Mouse (Mus musculus) left cerebral cortex, adult 8-10 months (tissue): ENCODE results near the gene Bsg. TPM values are rescaled to one million over a fixed set of nuclear protein-coding genes. Genes with fewer than 3 reads are reported as not detected.
"Not testable (repeated sequence)": the region's sequence is repeated elsewhere in the genome, so short reads cannot be mapped to it uniquely, and the experiment has no call there.

Experiments used
- DNase-seq, 2 experiments: peaks; one replicate each; pipeline ENCODE4 v3.0.0; 2022; ENCODE audit warnings: low spot score in 2 of 2
- total RNA-seq, 4 experiments: library from RNA; stranded (reverse); gene quantifications; 2 replicates each; pipeline ENCODE4 v1.2.4; 2022

Bsg gene
- total RNA-seq, 4 experiments from 2014 or later, result 545 to 609 (median 570) TPM

- DNase-seq, result peak in 1 of 2 experiments; percentile 80
Measured at GRCm38 (mm10) chr10:79729357-79729965, 25.2 kb downstream of the Bsg start.

DNA sequence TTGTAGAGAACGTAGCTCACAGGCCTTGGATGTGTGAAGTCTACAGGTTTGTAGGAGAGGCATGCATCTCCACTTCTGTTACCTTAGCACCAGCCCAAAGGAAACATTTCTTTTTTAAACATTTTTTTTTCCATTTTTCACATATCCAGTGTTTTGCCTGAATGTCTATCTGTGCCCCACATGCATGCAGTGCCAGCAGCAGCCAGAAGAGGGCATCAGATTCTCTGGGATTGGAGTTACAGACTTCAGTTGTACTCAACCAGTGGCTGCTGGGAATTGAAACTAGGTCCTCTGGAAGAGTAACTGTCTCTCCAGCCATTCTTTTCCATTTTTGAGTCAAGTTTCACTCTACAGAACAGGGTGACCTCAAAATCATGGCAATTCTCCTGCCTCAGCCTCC lies 28.2 kb downstream of the Bsg start:
- DNase-seq, result no peak

GRCm38 (mm10) chr10:79733847-79734246 lies 29.6 kb downstream of the Bsg start:
- no peak for DNase-seq

GRCm38 (mm10) chr10:79735361-79735760 lies 31.1 kb downstream of the Bsg start:
- DNase-seq, result no peak

DNA sequence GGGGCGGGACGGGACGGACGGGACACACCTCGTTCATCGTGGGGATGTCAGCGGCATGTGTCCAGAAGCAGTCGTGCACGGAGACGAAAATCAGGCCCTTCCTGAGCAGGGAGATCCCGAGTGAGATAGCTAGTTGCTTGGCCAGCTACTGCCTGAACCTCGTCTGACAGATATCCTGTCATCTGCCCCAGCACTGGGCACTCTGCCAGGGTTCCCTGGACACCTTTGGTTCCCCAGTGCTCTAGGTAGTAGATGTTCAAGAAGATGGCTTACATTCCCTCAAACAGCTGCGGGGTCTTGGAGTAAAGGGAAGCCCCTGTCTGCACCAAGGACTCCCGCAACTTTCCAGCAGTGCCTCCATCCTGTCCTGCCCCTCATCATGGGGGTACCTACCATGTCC lies 32.4 kb downstream of the Bsg start:
- DNase-seq, result no peak

DNA sequence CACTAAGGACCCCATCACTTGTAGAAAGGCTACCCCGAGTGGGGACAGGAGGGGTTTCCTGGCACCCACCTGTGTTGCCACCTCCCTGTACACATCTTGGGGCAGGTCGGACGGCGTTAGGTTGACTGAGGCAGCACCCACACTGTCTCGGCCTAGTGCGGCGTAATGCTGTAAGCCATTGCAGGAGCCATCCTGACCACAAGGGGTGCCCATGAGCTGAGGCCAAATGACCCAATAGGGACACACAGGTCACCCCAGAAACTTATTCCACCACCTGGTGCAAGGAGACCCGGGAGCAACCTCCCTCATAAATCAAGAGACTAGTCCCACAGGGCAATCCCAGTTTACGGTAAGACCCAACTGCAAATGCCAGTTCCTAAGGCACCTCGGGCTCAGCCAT lies 34.0 kb downstream of the Bsg start:
- DNase-seq, result no peak

- DNase-seq, result no peak
Measured at GRCm38 (mm10) chr10:79739234-79739633, 34.9 kb downstream of the Bsg start.

- DNase-seq, result no peak
Measured at GRCm38 (mm10) chr10:79740863-79741262, 36.6 kb downstream of the Bsg start.

DNA sequence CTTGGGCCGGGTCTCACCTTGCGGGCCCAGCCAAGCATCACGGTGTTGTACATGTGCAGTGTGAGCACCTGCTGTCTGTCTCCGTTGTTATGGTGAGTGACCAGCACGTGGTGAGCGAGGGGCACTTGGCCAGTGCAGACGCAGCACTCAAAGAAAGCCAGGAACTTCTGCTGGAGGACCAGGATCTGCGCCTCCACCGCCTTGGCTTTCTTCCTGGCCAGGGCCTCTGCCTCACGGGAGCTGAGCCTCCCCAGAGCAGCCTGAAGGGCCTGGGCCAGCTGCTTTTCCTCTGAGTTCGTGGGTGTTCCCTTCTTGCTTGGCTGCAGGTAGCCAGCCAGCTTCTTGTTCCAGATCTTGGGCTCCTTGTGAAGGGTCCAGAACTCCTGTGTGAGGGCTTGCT lies 38.9 kb downstream of the Bsg start:
- DNase-seq, result no peak

DNA sequence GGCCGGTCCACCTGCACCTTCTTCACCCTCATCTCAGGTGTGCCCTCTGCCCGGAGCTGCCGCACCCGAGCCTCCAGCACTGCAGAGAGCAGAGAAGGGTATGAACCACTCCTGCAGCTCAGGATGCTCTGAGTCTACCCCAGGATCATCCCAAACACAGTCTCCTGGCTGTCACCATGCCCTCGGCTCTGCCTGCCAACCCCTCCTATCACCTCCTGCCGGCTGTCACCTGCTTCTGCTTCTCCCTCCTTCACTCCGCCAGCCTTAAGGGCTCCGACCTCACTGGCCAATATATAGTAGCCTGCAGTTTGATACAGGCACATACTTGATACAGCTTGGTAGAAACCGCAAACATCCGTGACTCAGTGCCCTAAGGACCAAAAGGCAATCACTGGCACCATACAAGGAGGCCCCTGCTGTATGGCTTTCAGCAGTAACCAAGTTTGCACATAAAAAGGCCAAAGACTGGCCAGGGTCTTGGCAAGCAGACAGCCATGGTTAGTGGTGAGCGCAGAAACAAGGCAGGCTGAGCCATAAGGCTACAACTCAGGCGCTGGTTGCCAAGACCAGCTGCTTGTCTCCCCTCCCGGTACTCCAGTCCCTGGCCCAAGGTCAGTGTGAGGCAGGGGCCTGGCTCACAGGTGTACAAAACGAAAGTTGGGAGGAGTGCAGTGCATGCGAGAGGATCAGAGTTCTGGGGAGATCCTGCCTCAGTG lies 39.5 kb downstream of the Bsg start:
- DNase-seq, result no peak

DNA sequence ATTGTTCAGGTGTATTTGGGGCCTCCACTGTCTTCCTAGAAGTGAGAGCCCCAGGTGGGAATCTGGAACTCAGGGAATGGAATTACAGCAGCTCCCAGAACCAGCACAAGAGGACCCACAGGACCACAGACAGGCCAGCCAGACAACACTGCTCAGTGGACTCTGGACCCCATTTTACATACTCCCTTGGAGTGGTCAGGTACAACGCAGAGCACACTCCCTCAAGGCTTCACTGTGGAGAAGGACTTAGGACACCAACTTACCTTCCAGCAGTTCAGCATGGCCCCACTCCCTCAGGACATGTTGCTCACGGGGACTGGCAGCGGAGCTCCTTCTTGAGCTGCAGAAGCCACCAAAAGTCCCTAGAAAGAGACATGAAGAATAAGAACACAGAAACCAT lies 41.1 kb downstream of the Bsg start:
- DNase-seq, result no peak

DNA sequence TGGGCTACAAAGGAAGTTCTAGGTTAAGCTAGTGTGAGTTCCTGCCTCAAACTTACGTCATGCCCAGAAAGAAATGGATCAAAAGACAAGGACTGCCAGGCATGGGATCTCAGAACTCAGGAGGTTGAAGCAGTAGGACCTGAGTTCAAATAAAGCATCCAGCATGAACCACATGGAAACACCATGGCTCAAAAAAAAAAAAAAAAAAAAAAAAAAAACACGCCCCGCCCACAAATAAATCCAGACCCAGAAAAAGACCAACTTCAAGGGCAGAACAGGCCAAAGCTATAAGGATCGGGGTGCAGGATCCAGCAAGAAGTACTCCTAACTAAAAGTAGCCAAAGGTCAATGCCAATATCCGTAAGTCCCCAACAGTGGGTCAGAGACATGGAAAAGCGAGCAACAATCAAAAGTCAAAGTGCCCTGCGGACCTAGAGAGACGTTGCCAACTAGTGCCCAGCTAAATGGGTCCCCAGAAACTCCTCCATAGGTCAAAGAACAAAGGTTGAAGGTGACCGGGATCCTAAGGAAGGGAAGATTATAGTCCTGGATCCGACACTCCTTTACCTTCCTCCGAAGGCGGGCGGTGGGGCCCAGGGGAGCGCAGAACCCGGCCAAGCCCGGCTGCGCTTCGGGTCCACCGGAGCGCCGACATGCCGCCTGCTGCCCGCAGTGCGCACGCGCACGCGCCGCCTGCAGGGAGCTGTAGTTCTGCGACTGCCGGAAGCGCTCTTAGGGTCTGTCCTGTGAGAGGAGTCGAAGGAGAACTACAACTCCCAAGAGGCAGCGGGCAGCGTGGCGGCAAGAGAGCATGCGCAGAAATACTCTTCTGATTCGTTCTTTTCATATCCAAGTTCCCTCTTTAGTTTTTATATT lies 41.8 kb downstream of the Bsg start, which contains the start of gene Polrmt:
TSS of gene Polrmt (minus strand) at position 684 of the 876 bp plus-strand sequence.
- DNase-seq, result peak; percentile 86 to 97

DNA sequence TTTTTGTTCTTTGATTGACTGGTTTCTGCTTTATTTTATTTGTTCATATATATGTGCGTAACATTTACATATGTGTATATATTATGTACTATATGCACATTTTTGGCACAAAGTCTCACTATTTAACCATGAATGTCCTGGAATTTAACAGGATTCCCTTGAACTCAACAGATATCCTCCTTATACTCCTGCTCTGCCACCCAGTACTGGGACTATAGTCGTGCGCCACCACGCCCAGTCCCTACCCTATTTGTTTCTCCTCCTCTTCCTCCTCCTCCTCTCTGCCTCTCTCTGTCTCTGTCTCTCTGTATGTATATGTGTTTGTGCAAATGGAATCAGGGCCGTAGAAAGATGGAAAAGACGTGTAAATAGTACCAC lies 42.5 kb downstream of the Bsg start:
- no peak for DNase-seq

- no peak for DNase-seq
Measured at GRCm38 (mm10) chr10:79748496-79748895, 44.2 kb downstream of the Bsg start.

DNA sequence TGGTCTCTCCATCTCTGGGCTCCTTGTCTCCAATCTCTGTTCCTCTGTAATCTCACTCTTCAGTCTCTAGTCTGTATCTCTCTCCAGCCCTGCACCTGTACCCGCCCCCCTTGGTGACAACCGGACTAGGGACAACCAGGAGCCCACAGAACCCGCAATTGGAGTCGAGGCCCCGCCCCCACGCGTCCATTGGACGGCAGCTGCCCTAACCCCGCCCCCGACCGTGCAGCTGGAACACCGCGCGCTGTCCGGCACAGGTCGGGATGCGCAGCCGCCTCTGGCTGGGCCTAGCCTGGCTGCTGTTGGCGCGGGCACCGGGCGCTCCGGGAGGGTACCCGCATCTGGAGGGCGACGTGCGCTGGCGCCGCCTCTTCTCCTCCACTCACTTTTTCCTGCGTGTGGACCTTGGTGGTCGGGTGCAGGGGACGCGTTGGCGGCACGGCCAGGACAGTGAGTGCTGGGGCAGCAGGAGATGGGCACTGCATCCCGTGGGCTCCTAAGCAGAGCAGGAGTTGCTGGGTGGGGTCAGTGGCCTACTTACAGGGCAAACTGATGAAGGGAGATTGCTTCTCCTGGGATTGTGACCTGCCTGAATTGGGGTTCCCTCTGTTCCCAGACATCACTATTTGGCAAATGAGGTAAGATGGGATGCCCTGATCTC lies 50.7 kb downstream of the Bsg start, which contains the start of gene Fgf22:
TSS of gene Fgf22 (plus strand) at position 221 of the 661 bp plus-strand sequence.
- DNase-seq, result peak; percentile 61 to 81

DNA sequence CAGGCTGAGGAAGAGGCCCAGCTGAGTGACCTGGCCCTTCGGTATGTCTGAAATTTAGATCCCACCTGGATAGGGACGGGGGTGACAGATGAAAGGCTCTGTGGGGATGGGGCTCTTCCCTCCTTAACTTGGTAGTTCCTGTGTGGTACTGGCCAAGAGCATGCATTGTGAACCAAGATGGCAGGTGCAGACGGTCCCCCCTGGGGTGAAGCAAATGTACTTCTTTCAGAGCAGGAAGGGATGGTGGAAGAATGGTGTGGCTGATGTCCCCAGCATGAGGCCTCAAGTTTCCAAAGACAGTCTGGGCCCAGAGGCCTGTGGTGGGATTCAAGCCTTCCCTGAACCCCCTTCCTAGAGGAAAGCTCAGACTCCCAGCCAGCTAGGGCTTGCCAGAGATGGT lies 51.6 kb downstream of the Bsg start:
- no peak for DNase-seq

DNA sequence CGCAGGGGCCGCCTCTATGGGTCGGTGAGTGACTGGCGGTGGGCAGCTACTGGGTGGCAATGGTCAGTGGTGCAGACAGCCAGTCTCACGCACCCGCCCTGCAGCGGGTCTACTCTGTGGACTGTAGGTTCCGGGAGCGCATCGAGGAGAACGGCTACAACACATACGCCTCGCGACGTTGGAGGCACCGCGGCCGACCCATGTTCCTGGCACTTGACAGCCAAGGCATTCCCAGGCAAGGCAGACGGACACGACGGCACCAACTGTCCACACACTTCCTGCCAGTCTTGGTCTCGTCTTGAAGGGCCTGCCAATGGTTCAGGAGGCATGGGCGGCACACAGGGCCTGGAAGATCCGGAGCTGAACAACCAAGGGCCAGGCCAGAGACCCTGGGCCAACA lies 52.4 kb downstream of the Bsg start:
- no peak for DNase-seq

GRCm38 (mm10) chr10:79759675-79760074 lies 55.4 kb downstream of the Bsg start:
- not testable (repeated sequence) for DNase-seq

DNA sequence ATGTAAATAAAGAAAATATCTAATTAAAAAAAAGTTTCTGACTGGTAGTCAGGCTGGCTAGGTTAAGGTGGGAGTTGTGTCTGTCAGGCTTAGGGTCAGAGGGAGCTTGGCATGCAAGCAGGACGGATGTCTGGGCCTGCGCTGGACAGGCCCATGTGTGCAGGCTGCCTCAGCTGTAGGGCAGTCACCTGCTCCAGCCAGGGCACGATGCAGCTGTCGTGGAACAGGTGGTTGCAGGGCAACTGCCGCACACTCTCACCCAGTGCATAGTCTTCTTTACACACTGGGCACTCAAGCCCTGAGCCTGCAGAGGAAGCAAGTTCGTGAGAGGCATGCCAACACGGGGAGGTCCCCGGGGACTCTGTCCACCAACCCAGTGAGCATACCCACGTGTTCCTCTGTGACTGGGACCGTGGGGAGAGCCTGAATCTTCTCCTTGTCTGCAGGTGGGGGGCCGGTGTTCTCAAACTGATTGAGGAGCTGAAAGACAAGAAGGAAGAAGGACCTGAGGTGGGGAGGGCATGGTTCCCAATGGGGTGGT lies 56.4 kb downstream of the Bsg start:
- DNase-seq, result no peak
